ENCODE assay signal across 8 mouse cellular contexts in genomic region chr10:77582285-77582618, GRCm38 (mm10). TPM values are rescaled to one million over a fixed set of nuclear protein-coding genes. Genes with fewer than 3 reads are reported as not detected.
DNase-seq lines count a peak whose midpoint lies in the region; ATAC-seq and TF ChIP-seq lines count a peak whose summit lies in the region.

No protein-coding gene starts in this region.

- 6% methylated on average over 8 of the region's 8 CpGs for WGBS in cerebellum, adult 2 months
- WGBS in liver, embryonic 14.5 days (ENCODE audit: insufficient replicate concordance) = 2% methylated on average over 8 of the region's 8 CpGs

- H3K4me1 ChIP-seq in cerebellum, adult 2 months (ENCODE audit: control insufficient read depth, insufficient read depth, low read length) = peaks cover 12% of the 10 kb centered on the region
- peaks cover 8 to 27% of the 10 kb centered on the region in 2 experiments for H3K4me1 ChIP-seq in liver, embryonic 14.5 days (replicated peaks; ENCODE audit: control insufficient read depth in 2 of 2, insufficient read depth in 2 of 2, low read length in 1 of 2)

- TF ChIP-seq CTCF in cerebellum, adult 2 months (IDR thresholded peaks at IDR 0.05; ENCODE audit: borderline replicate concordance, insufficient read depth, low read depth, low read length) = no peak
- TF ChIP-seq CTCF in liver, embryonic 14.5 days (IDR thresholded peaks at IDR 0.05; ENCODE audit: low read depth) = no peak

- no peaks in the 10 kb centered on the region for H3K9me3 ChIP-seq in liver, embryonic 14.5 days (ENCODE audit: control insufficient read depth, low read length)

- peak; percentile 11; the same call in 1 of the 2 replicates for ATAC-seq in liver, embryonic 14.5 days (ENCODE audit: insufficient read depth)

- H3K27me3 ChIP-seq in cerebellum, adult 2 months (ENCODE audit: control insufficient read depth, insufficient read depth, low read length) = no peaks in the 10 kb centered on the region
- no peaks in the 10 kb centered on the region for H3K27me3 ChIP-seq in liver, embryonic 14.5 days (ENCODE audit: control insufficient read depth, insufficient read depth, low read length)

- no peaks in the 10 kb centered on the region for H3K36me3 ChIP-seq in liver, embryonic 14.5 days (replicated peaks; ENCODE audit: control insufficient read depth, insufficient read depth, low read depth)

- TF ChIP-seq POLR2A in cerebellum, adult 2 months (IDR thresholded peaks at IDR 0.05; ENCODE audit: borderline replicate concordance, insufficient read depth, low read length) = no peak

- intact Hi-C loops in gastrocnemius, postnatal 36 days (cut with DNase I) = no loop called here

- H3K9ac ChIP-seq in liver, embryonic 14.5 days (replicated peaks) = peak overlapping the region; percentile 88

- H3K4me2 ChIP-seq in liver, embryonic 14.5 days (ENCODE audit: low read depth) = peak overlapping the region; percentile 91

- DNase-seq in cerebellum, adult 2 months = no peak
- DNase-seq in cerebellum, adult 11 months = no peak
- peak; percentile 28 for DNase-seq in thymus, postnatal 4 days
- DNase-seq in thymus, adult 18-20 months = no peak
- DNase-seq in liver, embryonic 14.5 days (ENCODE audit: low read depth in 3 of 3, low spot score in 3 of 3) = no peak
- no peak for DNase-seq in T-cell, adult 2 months (ENCODE audit: low spot score)
- no peak for DNase-seq in gastrocnemius, postnatal 36 days
- DNase-seq in retina, embryonic 14.5 days (ENCODE audit: low spot score) = no peak

- TF ChIP-seq EP300 in liver, embryonic 14.5 days (IDR thresholded peaks at IDR 0.05; ENCODE audit: low read depth) = no peak

- peak overlapping the region; percentile 69 for H3K4me3 ChIP-seq in cerebellum, adult 2 months (replicated peaks; ENCODE audit: insufficient read depth, low read depth, low read length)
- H3K4me3 ChIP-seq in liver, embryonic 14.5 days (ENCODE audit: insufficient read depth in 1 of 2, low read depth in 2 of 2, low read length in 2 of 2) = peak overlapping the region; percentile 80 to 83

- peak overlapping the region; percentile 34; the same call in 1 of the 2 replicates for H3K27ac ChIP-seq in cerebellum, adult 2 months (ENCODE audit: insufficient read depth, low read length)
- peak overlapping the region; percentile 87 for H3K27ac ChIP-seq in liver, embryonic 14.5 days

RNA-seq across cellular contexts. Expression of gene Pttg1ip, which starts 0.7 kb away (rescaled TPM):
- polyA plus RNA-seq in cerebellum, adult 2 months (2012; rRNA removed) = 113 and 118 TPM in 2 replicates
- polyA plus RNA-seq in liver, embryonic 14.5 days (2012; rRNA removed) = 36.6 and 40.5 TPM in 2 replicates
- 64.8 and 69.1 TPM in 2 replicates for polyA plus RNA-seq in liver, embryonic 14.5 days (2014; fragmentation: Nextera tagmentation; extraction: Ambion mirVana)
- total RNA-seq in gastrocnemius, postnatal 36 days (2021) = 10 to 100 TPM; 26.6 to 30.1 TPM

RNA-seq across cellular contexts. Expression of gene Sumo3, which starts 23.6 kb away (rescaled TPM):
- 301 and 310 TPM in 2 replicates for polyA plus RNA-seq in cerebellum, adult 2 months (2012; rRNA removed)
- 74.1 and 109 TPM in 2 replicates for polyA plus RNA-seq in liver, embryonic 14.5 days (2012; rRNA removed)
- polyA plus RNA-seq in liver, embryonic 14.5 days (2014; fragmentation: Nextera tagmentation; extraction: Ambion mirVana) = 82.5 and 87.7 TPM in 2 replicates
- 10 to 100 TPM; 33.3 to 40.1 TPM for total RNA-seq in gastrocnemius, postnatal 36 days (2021)

RNA-seq across cellular contexts. Expression of gene Gm49325, which starts 23.7 kb away (rescaled TPM):
- polyA plus RNA-seq in cerebellum, adult 2 months (2012; rRNA removed) = 33.8 and 37.7 TPM in 2 replicates
- 0.09 TPM in 1 of 2 replicates, not detected in the other for polyA plus RNA-seq in liver, embryonic 14.5 days (2012; rRNA removed)
- polyA plus RNA-seq in liver, embryonic 14.5 days (2014; fragmentation: Nextera tagmentation; extraction: Ambion mirVana) = not detected in 2 replicates
- 1 to 10 TPM; 7.5 to 8.6 TPM for total RNA-seq in gastrocnemius, postnatal 36 days (2021)

RNA-seq across cellular contexts. Expression of gene Ube2g2, which starts 39.8 kb away (rescaled TPM):
- 37.5 and 39.5 TPM in 2 replicates for polyA plus RNA-seq in cerebellum, adult 2 months (2012; rRNA removed)
- 19.3 TPM in 2 replicates for polyA plus RNA-seq in liver, embryonic 14.5 days (2012; rRNA removed)
- polyA plus RNA-seq in liver, embryonic 14.5 days (2014; fragmentation: Nextera tagmentation; extraction: Ambion mirVana) = 25.3 and 27.1 TPM in 2 replicates
- total RNA-seq in gastrocnemius, postnatal 36 days (2021) = 10 to 100 TPM; 80.7 to 86.5 TPM

RNA-seq across cellular contexts. Expression of gene Itgb2, which starts 52.2 kb away (rescaled TPM):
- polyA plus RNA-seq in cerebellum, adult 2 months (2012; rRNA removed) = 2.3 and 2.4 TPM in 2 replicates
- polyA plus RNA-seq in liver, embryonic 14.5 days (2012; rRNA removed) = 7.1 and 8.7 TPM in 2 replicates
- polyA plus RNA-seq in liver, embryonic 14.5 days (2014; fragmentation: Nextera tagmentation; extraction: Ambion mirVana) = 9.2 and 11.1 TPM in 2 replicates
- 1 to 10 TPM; 1.5 to 1.8 TPM for total RNA-seq in gastrocnemius, postnatal 36 days (2021)

Comparison
In these comparisons a context has a peak if more than half of its experiments do, and no peak if none do; other contexts are left out.
1. RNA of gene Gm49325, which starts 23.7 kb away (polyA plus RNA-seq): 33.8 to 37.7 TPM in cerebellum, adult 2 months; 0.09 TPM in liver, embryonic 14.5 days; every median in the first group is over 10 times any median in the second.